Mouse (Mus musculus): ENCODE measurements at regions not wholly inside any gene's neighbourhood (a gene's known extent, or its start where the extent isn't known, plus 50 kb on each side); places are given as distances from the start of the nearest gene placed in this dataset.

DNA sequence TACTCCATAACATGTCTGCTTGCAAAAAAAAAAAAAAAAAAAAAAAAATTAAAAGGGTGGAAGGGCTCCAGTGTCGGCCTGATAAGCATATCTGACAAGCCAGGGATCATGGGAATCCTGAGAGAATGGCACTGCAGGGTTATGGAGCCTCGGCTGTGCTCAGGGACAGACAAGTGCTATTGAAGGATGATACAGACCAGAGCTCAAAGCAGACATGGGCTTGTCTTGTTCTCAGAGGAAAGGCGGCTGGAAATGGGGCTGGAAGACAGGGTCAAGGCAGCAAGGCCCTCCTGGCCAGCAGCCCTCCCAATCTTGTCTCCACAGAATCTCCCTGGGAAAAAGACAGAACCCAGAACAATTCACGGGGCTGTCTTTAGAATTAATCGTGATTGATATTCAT lies 449.0 kb downstream of the Insc start:
- DNase-seq (ENCODE audit: low spot score) = no peak

DNA sequence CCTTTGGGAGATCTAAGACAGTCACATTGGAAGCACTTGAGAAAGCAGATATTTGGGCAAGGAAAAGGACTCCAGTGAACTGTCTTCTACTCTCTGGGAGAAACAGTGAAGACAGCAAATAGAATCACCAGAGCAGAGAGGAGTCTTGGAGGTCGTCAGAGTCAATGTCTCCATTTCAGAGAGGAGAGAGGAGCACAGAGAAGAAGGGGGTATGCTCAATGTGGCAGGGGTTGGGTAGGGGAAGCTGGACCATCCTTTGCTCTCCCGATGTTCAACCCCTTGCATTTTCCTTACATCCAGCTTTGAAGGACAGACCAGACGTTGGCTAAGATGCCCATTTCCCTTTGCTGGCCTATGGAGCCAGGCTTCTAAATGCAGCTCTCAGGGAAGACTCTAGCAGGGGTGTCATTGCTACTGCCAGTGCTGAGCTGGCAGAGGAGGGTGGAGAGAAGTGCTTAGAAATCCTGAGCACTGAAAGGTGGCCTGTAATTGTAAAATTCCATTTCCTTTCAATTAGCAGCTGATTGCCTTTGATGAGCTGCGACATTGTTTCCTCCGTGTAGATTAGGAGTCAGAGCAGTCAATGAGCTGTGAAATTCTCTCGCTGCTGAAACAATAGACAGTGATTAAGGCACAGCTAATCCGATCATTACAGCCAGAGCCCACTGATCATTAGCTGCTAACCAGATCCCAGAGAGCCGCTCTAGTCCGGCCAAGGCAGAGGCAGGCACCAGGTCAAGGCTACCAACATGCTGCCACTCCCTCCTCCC lies 449.7 kb downstream of the Insc start:
- no peak for DNase-seq (ENCODE audit: low spot score)

DNA sequence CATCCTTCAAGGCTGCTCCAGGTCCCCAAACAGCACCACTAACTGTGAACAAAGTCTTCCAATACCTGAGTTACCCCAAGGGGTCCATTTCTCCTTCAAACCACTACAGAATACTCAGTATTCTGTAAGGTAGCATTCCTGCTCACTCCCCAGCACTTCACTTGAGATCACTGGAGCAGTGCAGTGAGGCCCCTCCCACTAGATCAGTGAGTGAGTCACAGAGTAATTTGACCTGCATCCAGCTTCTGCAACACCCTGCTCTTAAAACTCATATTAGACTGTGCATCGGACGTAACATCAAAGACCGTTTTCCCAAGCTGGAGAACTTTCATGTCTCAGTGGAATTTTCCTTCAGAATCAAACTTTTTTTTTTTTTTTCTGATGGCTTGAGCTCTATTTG lies 461.4 kb downstream of the Insc start:
- DNase-seq (ENCODE audit: low spot score) = no peak

DNA sequence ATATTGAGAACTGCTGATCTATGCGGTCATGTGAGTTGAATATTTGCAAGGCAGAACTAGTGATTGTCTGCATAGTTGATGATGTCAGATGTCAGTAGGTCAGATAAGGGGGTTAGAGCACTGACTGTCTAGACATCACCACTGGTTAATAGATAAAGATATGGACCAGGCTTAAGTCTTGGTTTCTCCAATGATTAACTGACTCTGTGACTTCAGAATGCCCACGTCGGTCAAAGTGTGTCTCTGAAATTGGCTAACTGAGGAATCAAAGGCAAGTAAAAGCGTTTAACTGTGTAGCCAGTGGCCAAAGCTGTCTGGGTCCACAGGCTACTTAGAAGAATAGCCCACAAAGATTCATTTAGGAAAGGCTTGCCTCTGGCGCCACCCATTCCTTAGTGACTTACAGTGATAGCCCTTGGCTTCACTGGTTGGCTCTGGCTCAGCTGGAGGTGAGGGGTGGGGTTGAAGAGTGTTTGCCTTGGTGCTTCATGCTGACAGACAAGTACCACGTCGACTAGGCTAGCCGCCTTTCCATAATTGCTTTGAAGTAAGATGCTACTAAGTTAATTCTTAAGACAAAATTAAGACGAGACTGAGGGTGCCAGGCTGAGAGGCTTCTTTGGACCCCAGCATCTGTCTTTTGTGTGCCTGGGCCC lies 463.1 kb downstream of the Insc start:
- DNase-seq (ENCODE audit: low spot score) = no peak

DNA sequence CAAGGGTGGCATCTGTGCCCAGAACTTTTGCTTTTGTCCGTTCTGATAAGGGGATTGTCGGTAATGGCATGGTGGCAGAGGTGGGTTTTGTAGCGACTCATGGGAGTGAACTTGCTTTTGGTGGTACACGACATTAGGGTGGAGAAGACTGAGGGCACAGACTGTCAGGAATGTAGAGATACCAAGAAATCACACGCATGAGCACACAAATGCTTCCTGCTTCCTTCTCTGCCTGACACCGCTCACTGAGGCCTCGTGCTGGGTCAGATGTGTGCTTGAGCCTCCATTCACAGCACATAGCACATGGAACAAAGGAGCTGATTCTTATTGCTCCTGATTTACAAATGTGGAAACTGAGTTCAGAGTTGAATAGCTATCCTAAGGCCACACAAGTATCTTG lies 465.3 kb downstream of the Insc start:
- no peak for DNase-seq (ENCODE audit: low spot score)

DNA sequence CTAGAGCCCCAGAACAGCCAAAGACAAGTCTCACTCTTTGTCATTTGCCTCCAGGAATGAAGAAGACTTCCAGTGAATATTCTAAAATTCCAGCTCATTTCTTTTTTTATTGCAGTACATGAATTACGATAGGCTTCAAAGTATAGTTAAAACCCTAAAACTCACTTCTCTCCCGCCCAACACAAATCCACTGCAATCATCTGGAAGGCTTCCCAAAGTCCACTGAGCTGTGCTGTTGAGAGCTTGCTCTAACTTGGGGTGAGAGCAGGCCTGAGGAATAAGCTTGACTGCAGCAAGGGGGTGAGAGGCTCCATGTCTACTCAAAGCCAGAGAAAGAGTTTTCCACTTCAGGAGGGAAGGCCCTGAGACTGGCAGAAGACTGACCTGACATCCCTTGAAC lies 466.5 kb downstream of the Insc start:
- DNase-seq (ENCODE audit: low spot score) = no peak

DNA sequence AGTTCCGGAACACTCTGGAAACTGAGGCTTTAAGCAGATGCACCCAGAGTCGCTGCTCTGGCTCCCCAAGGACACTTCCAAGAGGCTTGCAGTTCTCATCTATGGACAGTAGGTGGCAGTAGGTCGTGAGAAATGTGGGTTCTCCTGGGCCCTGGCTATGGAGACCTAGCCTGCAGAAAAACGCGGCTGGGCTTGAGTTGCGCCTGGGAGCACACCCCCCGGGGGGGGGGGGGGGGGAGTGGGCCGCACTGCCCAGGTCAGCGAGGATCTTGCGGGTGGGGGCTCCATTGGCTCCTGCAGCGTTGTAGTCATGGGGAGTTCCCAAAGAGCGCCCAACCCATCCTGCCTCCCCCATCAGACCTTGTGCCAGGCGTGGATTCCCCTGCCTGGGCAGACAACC lies 473.3 kb downstream of the Insc start:
- peak; percentile 82 for DNase-seq (ENCODE audit: low spot score)

DNA sequence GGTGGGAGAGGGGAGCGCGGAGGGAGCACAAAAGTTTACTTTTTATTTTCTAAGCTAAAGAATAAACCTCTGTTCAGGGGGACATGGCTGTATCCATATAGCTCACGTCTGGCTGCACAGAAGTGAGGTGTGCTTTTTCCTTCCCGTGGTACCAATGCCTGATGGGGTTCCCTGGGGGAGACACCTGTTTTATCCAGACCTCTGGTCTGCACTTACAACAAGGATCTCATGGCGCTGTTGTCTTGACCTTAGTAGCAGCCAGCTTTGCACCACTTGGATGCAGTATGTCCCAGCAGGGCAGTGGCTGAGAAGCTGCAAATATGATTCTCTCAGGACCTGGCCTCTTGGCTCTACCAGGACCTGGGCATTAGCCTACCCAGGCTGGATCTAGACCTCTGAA lies 473.8 kb downstream of the Insc start:
- DNase-seq (ENCODE audit: low spot score) = no peak

DNA sequence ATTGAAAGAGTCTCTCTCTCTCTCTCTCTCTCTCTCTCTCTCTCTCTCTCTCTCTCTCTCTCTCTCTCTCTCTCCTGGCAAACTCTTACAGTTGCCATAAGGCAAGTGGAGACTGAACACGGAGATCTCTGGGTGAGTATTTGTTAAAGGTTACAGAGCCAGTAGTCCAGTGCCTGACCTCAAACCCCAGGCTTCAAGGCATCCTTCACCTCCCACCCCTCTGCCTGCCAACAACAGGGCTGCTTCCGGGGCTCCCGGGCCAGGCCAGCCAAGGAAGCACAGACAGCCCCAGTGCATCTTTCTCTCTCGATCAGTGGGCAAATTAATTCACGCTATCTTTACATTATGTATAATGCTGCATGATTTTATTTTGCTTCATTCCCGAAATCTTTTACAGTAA lies 474.2 kb downstream of the Insc start:
- no peak for DNase-seq (ENCODE audit: low spot score)

DNA sequence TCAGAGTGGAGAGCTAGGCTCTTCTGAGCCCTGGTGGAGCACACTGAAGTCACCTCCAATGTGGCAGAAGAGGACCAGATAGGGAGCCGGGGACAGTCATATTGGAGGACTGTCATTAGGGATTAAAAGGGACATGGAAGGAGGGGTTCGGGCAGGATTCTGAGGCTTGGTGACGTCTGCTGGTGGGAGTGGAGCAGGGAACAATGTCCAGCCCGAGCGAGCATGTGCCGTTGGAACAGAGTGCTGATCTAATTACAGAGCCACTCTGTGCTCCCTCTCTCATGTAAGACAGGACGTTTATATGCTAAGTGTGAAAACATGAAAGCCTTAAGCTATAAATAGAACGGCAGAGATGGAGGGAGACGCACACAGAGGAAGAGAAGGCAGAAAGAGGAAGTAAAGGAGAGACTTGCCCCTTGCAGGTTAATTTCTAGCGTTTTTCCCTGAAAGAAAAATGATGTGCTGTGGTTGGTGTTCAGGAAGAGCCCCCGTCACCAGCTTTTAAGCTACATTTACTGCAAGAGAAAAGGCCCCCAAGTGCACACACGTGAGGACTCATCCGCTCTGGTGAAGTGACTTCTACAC lies 475.2 kb downstream of the Insc start:
- DNase-seq (ENCODE audit: low spot score) = no peak

DNA sequence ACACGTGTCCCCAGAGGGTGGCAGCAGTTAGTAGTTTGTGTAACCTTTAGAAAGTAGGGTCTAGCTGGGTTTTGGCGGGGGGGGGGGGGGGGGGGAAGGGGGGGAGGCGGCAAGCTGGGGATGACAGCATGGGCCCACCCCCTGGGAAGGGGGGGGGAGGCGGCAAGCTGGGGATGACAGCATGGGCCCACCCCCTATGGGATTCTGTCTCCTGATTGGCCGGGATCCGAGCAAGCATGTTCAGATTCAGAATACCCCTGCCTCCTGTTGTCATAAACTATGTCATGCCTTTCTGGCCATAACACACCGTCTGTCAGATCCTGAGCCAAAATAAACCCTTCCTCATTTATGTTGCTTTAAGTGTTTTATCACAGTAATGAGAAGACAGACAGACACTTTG lies 479.1 kb downstream of the Insc start:
- DNase-seq (ENCODE audit: low spot score) = no peak

DNA sequence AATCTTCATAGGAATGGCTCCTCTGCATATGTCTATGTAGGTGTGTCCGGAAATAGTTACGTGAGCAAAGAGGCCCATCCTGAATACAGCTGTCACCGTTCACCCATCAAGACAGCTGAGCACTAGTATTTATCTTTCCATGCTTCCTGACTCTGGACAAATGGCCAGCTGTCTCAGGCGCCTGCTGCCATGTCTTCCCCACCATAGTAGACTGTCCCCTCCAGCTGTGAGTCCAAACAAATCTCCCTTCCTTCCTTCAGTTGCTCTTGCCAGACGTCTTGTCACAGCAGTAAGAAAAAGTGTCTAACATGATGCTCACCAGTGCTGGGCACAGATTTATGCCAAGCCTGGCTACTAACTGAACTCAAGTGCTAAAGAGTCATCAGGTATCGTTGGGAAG lies 487.0 kb downstream of the Insc start:
- DNase-seq (ENCODE audit: low spot score) = no peak

DNA sequence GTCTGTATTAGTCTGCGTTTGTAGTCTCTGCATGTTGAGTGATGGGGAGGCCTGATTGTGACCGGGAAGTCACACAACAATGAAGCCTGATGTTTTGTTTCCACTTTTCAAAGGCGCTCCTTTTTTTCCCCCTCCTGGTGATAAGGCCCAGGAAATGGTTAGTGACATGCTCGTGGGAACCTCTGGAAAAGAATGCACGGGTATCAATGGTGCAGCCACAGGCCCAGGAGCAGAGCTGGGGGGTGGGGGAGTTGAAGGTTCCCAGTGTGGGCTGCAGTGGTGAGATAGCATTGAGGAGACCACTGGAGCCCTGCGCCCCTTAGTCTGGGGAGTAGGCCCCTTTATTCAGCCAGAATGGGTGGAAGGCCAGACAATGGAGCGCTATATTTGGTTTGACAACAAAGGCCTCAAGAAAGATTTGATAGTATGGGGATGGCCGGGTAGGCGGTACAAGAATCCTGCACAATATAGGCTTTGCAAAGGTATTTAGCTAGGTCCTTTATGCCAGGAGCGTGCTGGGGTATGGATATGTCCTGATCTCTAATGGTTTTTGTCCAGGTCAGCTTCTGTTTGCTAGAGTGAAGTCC lies 490.4 kb downstream of the Insc start:
- DNase-seq (ENCODE audit: low spot score) = no peak

DNA sequence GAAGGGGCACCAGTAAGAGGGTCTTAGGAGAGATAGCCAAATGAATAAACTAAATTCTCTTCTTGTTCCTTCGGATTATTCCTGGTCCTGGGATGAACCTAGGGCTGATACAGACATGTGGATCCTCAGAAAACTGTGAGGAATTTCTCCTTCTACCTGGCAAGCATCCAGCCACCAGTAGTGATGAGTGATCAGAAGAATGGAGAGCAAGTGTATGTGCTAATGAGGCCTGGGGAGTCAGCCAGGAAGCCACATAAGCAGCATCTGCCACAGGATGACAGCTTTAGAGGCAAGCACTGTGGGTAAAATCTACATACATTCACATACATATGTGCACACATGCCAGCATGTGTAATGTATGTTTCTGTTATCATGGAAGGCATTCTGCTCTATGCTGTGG lies 493.6 kb downstream of the Insc start:
- DNase-seq (ENCODE audit: low spot score) = no peak

DNA sequence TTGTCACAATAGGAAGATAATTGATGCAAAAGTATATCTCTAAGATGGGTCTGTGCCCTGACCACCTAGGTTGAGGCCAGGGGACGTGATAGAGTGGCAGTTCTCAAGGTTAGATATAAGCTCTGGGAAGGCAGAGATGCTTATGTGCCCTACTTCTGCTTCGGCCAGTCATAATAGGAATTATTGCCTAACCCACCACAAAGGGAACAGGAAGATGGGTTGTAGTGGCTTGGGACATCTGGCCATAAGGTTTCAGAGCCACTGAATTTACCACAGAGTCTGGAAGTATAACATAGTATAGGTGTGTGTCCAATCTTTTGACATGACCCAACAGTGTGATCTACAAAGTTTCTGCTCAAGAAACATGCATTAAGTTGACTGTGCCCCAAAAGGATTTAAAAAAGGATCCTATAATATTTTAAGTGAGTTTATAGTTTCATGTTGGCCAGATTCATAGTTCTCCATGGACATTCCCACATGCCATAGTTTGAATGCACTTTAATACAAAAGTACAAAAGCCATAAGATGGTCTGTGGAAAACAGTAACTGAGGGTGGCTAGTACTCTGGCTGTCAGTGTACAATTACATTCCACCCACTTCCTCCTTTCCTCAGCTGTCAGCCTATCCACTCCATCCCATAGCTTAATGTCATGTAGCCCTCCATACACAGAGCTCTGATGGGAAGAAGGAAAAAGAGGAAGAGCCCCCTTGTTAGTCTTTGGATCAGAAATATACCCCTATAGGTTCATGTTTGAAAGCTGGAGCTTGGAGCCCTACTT lies 508.3 kb downstream of the Insc start:
- no peak for DNase-seq (ENCODE audit: low spot score)

DNA sequence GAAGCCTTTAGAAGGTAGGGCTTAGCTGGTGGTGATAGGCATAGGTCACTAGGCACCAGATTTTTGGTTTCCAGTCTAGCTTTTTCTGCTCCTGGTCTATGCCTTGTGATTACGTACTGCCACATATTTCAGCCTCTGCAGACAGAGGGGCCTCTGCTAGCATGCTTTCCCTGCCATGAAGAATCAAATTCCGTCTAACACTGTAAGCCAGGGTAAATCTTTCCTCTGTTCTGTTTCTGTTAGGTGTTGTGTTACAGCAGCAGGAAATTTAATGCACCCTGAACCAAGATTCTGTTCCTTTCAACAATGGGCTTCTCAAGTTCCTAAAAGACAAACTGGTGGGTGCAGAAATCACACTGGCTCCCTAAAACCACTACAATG lies 508.9 kb downstream of the Insc start:
- DNase-seq (ENCODE audit: low spot score) = no peak

DNA sequence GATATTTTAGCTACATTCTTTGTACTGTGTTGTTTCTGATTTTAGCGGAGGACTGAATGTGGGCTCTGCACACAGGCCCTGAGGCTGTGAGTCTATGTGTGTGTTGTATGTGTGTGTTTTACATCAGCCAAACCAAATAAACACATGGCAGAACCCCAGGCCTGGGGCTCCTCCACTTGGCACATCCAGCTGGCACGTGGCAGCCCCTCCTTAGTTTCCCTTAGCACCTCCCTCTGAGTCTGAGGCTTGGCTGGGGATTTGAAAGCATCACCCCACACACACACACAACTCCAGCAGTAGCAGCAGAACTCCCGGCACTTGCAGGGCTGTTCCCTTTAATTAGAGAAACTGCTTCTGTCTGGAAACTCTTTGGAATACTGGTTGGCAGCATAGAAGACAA lies 515.1 kb downstream of the Insc start:
- DNase-seq (ENCODE audit: low spot score) = no peak

DNA sequence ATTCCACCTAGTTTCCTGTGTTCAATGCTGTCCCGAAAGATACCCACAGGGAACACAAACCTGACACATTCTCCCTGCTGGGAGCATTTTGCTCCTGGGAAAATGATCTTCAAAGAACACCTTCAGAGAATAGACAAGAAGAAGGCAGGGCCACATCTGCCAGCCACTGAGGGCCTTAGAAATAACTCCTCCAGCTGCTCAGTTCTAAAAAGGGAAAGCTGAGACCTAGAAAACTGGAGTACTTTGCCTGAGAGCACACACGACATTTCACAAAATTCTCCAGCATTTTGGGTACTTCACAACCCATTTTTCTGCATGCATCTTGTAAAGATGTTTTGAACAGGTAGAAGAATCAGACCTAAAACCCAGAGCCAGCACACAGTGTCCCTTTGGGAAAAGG lies 519.6 kb downstream of the Insc start:
- no peak for DNase-seq (ENCODE audit: low spot score)

DNA sequence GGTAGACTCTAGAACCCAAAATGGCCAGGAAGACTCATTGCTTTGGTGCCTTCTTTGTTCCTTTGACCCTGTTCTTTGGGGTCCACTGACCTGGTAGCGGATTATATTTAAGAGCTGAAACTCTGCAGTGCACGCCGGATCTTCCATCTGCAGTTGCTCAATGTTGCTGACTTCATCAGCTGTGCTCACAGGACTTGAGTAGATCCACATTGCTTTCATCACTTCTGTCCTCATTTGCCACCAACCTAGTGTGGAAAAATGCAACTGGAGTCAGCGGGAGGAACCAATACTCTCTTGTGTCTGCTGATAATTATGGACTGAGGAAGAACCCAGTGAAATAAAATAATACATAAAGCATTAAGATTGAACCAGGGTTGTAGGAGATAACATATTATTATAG lies 522.6 kb downstream of the Insc start:
- no peak for DNase-seq (ENCODE audit: low spot score)

DNA sequence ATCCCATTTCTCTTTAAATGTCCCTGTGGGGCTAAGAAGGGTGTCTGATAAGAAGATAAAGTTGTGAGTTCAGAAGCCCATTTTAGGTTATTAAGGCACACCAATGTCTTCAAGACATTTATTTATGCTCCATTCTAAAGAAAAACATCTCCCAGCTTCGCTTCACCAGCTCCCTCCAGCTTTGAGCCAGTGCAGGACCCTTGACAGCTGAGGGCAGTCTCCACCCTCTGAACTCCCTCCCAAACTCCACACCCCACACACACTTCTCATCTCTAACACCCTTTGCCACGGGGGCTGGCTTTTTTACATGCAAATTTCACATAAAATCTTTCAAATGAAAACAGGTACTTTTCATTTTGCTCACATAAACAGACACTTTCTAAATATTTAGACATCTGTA lies 527.3 kb downstream of the Insc start:
- DNase-seq (ENCODE audit: low spot score) = no peak

DNA sequence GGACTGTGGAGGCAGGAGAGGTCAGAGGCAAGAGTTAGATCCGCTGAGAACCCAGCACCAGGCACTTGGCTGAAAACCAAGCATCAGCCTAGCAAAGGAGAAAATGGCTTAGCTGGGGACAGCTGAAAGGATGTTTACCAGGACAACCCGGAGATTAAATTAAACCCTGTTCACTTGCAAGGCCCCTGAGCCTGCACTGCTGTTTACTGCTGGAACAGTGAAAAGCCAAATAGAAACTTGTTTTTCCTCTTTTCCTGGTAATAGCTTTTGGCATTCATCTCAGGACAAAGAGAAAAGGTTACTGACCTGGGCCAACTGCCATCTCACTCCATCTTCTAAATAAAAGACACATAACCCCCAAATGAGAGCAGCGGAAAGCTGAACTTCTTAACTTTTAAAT lies 531.3 kb downstream of the Insc start:
- DNase-seq (ENCODE audit: low spot score) = no peak

DNA sequence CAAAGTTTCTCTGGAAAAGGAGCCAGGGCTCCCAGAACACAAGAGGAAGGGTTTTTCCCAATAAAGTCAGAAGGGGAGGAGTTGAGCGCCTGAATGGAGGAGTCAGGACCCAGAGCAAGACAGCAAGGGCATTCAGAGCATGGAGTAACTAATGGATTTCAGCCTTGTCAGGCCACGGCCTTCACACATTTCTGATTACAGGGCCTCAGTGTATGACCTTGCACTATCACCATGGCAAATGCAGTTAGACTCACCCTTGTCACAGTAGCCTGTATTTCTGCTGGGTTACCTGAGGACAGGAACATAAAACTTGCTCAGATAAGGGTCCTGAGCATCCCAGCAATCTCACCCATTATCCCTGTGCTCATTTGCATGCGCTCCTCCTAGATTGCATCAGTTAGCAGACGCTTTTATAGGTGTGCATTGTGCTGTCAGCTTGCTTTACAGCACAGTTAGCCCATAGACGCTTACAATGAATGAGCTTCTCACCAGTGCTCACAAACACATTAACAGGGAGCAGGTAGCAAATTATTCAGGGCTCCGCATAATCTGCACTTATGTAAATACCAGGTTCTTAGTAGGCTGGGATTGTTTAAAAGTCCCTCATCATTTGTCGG lies 547.4 kb downstream of the Insc start:
- DNase-seq (ENCODE audit: low spot score) = no peak

Measured in layer of hippocampus, adult 11-12 months (tissue).